Mouse (Mus musculus) G1E-ER4 (cell line): Measurements from ENCODE around the gene Mtrf1l. TPM values are rescaled to one million over a fixed set of nuclear protein-coding genes. Genes with fewer than 3 reads are reported as not detected.

Experiments
- GATA1 ChIP-seq: IDR thresholded peaks from one replicate; pipeline ENCODE4 v1.8.0; 2012; ENCODE audit warnings: low read length, inconsistent platforms
- polyA plus RNA-seq: library from polyadenylated mRNA; stranded (reverse); fragments of >175 nt; gene quantifications from 2 replicates; pipeline ENCODE4 v1.2.3, GENCODE M21; 2012

The Mtrf1l gene
- polyA plus RNA-seq, 1 experiment: 8.2 TPM

- no peak for TF ChIP-seq GATA1
These were observed 10.0 kb downstream of the Mtrf1l start for GRCm38 (mm10) chr10:5813724-5814123.

GRCm38 (mm10) chr10:5807683-5808082, 16.0 kb downstream of the Mtrf1l start:
- no peak for TF ChIP-seq GATA1

GRCm38 (mm10) chr10:5806996-5807395, 16.7 kb downstream of the Mtrf1l start:
- no peak for TF ChIP-seq GATA1

- no peak for TF ChIP-seq GATA1
These were observed 17.3 kb downstream of the Mtrf1l start for GRCm38 (mm10) chr10:5806416-5806815.

GRCm38 (mm10) chr10:5805731-5806307, 17.9 kb downstream of the Mtrf1l start:
- no peak for TF ChIP-seq GATA1

- no peak for TF ChIP-seq GATA1
These were observed 18.4 kb downstream of the Mtrf1l start, which contains the start of gene Fbxo5 for GRCm38 (mm10) chr10:5805243-5805730. Gene Fbxo5 (minus strand): TSS chr10:5805600.

GRCm38 (mm10) chr10:5804691-5805156, 19.0 kb downstream of the Mtrf1l start:
- TF ChIP-seq GATA1: no peak

- no peak for TF ChIP-seq GATA1
These were observed 20.0 kb downstream of the Mtrf1l start for GRCm38 (mm10) chr10:5803739-5804138.

- TF ChIP-seq GATA1: no peak
These were observed 20.8 kb downstream of the Mtrf1l start for GRCm38 (mm10) chr10:5802866-5803265.

GRCm38 (mm10) chr10:5800490-5800889, 23.2 kb downstream of the Mtrf1l start:
- no peak for TF ChIP-seq GATA1

GRCm38 (mm10) chr10:5798069-5798468, 25.6 kb downstream of the Mtrf1l start:
- TF ChIP-seq GATA1: no peak

GRCm38 (mm10) chr10:5790657-5791056, 33.1 kb downstream of the Mtrf1l start:
- no peak for TF ChIP-seq GATA1

GRCm38 (mm10) chr10:5786923-5787322, 36.8 kb downstream of the Mtrf1l start:
- no peak for TF ChIP-seq GATA1

Other genes starting within 250 kb of the Mtrf1l start
- 11.8 and 13.3 TPM in 2 replicates for gene Myct1, start 230.1 kb downstream of the Mtrf1l start, polyA plus RNA-seq
- gene Vip, start 184.7 kb downstream of the Mtrf1l start, polyA plus RNA-seq: not detected in 2 replicates
- 8.7 and 13.3 TPM in 2 replicates for gene Fbxo5, start 18.3 kb downstream of the Mtrf1l start, polyA plus RNA-seq
- gene Rgs17, start 98.5 kb upstream of the Mtrf1l start, polyA plus RNA-seq: not detected in 2 replicates